Mouse (Mus musculus) naive thymus-derived CD4-positive, alpha-beta T cell, adult 2 months (primary cell): ENCODE results near the gene Prm1.
"Not testable (repeated sequence)": the region's sequence is repeated elsewhere in the genome, so short reads cannot be mapped to it uniquely, and the experiment has no call there.

Experiments used
- DNase-seq: peaks from one replicate; pipeline ENCODE4 v3.0.0-alpha.2; 2011; ENCODE audit warnings: low read depth

The Prm1 gene

DNA sequence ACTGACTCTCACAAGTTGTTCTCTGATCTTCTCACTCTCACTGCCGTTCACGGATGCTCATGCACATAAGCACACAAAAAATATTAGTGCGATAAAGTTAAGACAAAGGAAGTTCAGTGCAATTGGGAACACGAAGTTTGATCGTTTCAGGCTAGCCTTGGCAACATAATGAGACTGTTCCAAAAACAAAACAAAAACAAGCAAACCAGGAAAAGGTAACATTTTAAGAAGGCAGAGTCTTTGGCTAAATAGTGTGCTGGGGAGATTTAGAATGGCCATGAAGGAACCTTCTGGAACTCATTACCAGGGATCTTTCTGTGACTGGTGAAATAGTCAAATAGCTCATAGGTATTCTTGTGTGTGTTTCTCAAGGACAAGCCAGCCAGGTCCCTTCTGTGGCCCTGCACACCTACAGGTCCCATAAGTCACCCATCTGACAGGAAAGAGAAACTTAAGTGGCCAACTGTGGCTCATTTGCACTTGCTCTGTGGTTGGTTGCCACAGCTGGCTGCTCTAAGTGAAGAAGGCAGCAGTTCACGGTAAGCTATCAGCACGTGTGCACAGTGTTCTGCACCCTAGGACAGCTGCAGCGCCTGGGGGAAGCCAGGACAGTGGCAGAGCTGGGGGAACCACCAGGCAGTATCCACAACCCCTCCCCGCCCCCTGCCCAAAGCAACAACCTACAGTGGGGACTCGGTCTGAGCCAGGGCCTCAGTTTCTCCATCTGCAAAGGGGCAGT lies at the start of gene Prm1:
Prm1 (minus strand) TSS at position 51 of the 739 bp plus-strand sequence.
- no peak for DNase-seq

DNA sequence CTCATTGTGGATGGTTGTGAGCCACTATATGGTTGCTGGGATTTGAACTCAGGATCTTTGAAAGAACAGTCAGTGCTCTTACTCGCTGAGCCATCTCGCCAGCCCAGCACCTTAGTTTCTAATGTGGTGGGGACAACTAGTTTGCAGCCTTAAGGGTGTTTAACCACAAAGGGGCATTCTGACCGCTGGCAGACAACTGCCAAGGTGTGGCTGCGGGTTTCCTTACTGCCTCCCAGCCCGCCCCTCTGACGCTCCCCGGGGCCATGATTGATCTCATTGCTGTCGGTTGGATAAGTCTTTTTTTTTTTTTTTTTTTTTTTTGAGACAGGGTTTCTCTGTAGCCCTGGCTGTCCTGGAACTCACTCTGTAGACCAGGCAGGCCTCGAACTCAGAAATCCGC lies 46.6 kb upstream of the Prm1 start:
- not testable (repeated sequence) for DNase-seq

DNA sequence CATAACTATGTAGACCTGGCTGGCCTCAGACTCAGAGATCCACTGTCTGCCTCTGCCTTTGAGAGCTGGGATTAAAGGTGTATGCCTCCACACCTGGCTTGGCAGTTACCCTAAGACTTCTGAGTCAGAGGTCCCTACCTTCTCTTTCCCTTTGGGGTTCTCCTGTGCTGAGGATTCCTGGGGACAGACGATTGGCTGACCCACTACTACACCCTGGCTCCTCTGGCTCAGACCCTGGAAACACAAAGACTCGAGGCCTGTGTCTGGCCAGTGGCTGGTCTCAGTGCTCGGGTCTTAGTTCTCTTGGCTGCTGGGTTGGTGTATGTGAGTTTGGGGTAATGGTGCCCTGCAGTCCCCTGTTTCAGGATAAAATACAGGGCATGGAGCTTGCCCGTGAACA lies 45.3 kb upstream of the Prm1 start:
- DNase-seq: no peak

DNA sequence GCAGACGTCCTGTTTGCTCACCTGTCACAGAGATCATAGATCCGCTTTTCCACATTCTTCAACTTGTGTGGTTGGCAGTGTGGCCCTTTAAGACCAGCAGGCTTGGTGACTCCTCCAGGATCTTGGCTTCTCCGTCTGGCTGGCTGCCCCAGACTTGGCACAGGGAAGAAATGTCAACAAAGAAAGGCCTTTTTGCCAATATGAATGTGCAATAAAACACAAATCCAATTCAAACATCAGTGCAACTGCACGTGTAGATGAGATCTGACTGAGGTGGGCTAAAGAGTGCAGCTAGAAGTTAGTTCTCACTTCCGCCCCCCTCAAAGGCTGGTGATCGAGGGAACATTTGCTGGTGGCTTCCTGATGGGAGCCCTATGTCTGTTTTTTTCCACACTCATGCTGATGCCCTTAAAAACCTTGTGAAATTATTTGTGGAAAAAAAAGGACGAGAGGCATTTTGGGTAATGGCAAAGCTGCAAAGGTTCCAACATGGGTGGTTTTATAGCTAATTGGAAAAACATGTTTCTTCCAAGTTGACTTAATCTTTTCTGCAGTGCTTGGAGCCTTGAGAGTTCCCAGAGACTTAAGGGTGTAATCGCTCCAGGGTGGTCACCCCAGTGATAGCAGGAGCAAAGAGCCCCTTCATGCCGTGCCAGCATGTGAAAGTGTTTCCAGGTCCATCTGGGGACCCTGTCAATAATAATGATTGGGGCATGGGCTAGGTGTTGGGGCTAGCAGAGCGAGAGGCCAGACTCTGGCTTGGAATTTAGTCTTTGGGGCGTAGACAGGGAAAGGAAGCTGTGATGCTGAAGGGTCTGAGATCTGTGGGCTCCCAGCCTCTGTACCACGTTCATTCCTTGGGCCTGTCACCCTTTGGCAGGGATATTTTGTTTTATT lies 44.6 kb upstream of the Prm1 start:
- no peak for DNase-seq

DNA sequence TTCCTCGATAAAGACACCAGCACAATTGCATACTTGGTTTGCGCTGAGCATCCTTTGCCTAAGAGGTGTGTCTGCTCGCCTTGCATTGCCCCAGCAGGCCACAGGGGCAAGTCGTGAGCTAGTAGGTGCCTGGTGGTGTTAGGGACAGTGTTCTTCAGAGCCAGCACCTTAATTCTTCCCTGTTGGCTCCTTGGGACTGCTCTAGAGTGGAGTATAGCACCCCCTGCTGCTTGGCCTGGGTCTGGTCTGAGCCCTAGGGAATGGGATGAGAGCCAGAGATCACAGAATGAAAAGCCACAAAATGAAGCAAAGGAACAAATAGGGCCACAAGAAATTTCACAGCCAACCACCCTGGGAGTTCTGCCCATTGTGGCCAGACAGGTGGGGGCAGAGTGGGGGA lies 40.9 kb upstream of the Prm1 start:
- DNase-seq: peak; percentile 79

DNA sequence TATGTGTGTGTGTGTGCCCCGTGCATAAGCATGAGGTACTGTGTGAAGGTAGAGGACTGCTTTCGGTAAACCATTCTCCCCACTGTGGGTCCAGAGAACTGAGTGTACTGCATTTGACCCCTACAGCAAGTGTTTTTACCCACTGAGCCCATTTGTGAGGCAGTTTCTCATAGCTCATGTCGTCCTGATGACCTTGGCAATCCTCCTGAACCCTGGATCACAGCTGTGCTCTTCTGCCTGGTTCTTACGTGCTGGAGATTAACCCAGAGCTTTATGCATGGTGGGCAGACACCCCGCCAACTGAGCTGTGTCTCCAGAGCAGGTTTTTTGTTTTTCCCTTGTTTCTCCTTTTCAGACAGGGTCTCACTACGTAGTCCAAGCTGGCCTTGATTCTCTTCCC lies 40.3 kb upstream of the Prm1 start:
- DNase-seq: no peak

DNA sequence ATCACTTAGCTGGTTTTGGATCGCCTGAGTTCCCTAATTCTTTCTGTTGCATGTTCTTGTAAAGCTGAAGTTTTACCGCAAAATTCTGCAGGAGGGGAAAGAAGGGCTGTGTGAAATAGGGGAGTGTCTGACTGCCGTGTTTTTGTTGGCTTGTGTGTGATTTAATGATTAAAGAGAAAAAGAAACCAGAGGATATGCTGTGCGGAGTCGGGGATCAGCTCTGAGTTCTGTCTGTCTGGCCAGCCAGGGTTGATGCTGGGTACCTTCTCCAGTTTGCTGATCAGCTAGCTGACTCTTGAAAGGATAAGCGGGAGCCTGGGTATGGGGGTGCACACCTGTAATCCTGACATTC lies 38.7 kb upstream of the Prm1 start:
- no peak for DNase-seq

DNA sequence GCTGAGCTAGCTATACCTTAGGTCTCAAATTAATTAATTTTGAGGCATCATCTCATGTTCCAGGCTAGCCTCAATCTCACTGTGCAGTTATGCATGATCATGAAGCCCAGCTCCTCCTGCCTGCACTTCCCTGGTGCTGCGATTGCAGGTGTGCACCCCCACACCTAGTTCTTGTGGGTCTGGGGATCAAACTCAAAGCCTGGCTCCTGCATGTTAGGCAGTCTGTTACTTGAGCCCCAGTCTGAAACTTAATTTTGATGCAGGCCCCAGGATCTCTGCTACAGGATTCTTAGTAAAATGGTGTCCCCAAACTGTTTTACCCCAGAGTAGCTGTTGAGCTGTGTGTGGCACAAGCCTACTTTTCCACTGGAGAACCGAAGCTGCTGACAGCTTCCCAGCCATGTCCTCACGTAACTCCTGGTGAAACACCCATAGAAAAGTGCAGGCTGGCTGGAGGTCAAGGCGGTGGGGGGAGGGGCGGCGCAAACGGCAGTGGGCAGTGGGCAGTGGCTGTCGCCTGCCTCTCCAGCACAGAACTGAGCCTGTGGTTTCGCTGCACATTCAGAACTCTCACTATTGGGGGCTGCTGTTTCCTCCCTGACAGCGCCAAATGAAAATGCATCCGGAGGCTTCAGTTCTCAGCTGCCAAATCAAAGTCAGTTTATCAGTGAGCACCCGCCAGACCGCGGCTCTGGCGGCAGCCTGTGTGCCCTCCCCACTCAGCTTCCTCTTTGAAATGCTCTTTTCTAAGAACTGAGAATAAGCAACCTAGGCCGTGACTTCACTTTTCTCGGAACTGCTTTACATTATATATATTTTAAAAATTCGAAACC lies 38.1 kb upstream of the Prm1 start:
- DNase-seq: peak; percentile 84

DNA sequence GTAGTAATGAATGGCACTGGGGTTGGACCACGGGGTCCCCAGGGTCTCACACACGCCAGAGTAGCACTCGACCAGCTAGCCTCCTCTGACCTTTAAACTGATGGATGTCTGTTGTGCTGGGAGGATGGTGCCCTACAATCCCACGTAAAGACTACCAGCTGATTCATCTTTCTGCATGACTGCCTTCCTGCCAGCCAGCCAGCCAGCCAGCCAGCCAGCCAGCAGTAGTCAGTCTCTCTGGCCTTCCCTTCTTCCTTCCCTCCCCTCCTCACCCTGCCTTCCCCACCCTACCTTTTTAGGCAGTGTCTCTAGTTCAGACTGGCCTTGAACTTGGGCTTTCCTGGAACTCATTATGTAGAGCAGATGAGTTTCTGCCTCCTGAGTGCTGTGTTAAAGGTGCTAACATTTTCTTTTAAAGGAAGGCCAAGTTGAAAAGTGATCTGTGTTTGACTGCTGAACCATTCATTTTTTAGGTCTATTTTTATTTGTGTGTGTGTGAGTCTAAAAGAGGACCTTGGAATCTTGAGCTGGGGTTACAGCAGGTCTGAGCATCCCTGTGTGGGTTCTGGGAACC lies 36.7 kb upstream of the Prm1 start:
- DNase-seq: peak; percentile 25

DNA sequence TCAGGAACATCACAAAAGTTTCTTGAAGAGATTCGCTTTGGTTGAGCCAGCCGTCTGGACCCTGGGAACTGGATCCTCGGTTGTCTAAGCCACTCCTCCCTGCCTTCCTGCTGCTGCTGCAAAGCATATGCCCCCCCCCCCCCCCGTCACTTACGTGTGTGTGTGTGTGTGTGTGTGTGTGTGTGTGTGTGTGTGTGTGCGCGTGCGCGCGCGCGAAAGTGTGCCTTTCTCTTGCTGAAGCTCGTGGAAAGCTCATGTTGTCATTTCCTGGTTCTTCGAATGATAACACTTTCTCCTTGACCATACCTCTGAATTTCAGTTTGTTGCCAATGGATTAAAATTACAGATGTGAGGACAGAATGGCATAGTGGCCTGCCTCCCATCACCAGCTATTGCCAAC lies 34.4 kb upstream of the Prm1 start:
- DNase-seq: peak; percentile 67

DNA sequence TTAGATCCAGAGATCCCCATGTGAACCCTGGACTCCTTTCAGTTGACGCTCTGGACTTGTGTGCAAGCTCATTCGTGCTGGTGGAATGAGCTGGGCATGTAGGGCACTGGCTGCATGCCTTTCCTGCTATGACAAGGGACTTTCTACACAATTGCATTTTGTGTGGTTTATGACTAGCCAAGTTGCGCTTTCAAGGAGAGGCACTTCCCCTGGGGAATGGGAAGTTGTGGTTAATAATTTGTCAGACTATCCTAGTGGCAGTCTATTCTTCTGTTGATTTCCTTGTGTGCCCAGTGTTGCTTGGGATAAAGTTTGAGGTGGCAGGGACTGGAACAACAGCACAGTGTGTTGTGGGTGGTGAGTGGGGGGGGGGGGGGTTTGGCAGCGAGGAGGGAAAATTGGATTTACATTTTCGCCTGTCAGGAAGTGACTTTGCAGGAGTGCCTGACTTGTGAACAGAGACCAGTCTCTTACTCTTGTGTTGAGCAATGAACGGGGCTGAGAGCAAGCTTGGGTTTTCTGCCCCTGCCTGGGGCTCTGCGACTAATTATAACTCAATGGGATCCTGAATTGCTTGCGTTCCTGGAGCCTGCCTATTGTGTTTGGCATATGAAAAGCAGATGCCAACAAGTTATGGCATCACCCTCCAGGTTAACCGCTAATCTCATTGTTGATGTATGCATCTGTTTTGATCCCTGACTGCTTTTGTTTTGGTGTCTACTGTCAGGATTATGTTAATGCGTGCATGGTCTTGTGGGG lies 33.0 kb upstream of the Prm1 start:
- DNase-seq: peak; percentile 21

DNA sequence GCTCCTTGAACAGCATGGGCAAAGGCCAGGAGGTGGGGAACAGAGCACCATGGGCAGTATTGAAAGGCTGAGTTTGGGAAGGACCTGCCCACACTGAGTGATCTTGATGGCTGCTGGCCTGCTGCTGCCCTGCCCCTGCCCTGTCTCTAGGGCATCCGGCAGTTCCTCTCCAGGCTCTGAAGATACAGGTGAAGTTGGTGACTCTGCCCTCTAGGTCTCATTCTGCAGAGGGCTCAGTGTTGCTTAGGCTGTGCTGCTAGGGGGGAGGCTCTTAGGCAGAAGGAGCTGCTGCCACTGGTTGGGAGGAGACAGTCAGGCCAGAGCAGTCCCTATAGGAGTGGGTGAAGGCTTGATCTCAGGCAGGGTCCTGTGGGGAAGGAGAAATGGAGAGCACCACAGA lies 32.3 kb upstream of the Prm1 start:
- peak; percentile 43 for DNase-seq

DNA sequence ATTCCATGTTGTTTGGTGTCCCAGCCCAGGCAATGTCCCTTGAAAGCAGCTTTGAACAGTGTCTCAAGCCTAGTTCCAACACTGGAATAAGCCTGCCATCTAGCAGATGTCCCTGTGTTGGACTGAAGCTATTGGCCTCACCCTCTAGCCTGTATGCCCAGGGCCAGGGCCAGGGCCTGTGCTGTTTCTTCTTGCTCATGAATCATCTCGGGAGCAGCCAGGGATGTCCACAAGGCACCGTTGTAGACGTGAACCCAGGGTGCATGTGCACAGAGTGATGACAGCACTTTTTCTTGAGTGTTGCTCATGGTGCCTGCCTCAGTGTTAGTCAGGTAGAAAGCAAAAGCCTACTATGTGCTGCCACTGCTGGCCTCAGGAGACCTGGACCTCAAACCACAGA lies 31.6 kb upstream of the Prm1 start:
- DNase-seq: no peak

DNA sequence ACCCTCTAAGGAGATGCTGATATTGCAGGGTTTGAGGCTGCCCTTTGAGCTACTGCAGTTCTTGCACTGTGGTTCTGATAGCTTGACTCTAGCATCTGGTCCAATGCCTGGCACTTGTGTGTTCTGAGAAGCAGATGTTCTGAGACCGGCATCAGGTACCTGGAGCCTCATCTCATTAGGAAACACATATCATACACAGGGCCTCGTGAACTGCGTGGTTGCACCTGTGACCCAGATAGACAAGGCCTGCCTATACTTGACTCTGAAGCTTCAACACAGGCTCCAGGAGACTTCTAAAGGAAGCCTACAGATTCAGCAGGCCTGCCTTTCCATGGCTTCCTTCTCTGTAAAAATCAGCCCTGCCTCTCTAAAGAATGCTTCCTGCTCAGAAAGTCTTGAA lies 30.7 kb upstream of the Prm1 start:
- no peak for DNase-seq

DNA sequence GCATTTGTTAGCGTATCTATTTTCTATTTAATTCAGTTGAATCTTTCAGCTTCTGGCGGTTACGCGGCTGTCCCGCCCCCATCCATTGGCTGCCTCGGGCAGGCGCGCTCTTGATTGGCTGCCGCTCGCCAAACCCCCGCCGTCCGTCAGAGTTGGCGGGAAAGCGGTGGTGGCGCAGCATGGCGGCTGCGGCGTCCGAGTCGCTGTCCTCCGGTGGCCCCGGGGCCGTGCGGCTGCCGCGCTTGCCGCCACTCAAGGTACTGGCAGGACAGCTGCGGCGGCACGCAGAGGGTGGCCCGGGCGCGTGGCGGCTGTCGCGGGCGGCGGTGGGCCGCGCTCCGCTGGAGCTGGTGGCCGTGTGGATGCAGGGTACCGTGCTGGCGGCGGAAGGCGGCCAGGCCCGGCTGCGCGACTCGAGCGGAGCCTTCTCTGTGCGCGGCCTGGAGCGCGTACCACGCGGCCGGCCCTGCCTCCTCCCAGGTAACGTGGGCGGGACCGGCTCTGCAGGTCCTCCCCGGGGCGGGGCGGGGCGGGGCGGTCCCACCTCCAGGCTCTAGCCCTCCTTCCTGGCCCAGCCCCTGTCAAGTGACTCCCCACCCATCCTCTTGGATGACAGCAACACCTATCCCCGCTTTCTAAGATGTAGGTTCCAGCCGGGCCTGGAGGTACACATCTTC lies 29.4 kb upstream of the Prm1 start, which contains the start of gene Rmi2:
Rmi2 (plus strand) TSS at position 149 of the 677 bp plus-strand sequence.
- peak; percentile 88 for DNase-seq

DNA sequence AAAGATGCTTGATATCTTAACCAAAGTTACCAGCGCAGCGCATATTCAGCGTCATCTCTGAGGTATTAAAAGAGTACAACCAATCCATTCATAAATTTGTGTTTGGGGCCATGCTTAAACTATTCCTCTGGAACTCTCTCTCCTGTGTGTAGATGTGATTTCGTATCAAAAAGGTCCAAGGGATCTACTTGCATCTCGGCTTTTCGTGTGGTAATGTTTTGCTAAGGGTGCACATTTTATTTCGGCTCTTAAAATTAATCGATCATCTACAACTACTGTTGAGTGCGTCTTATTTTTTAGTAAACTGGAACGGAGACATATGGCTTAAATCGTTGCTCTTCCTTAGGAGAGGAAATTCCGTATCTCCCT lies 28.9 kb upstream of the Prm1 start:
- no peak for DNase-seq

DNA sequence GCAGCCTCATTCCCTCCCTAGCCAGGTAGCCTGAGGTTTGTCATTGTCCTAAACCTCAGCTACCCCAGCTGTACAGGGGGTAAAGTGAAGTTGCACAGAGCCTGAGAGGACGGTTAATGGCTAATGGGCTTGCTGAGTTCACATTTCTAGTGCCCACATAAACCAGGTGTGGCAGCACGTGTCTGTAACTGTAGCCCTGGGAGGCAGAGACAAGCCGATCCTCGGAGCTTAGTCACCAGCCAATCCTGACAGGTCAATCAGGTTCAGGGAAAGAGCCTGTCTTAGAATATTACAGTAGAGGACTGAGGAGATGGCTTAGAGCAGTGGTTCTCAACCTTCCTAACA lies 22.8 kb upstream of the Prm1 start:
- no peak for DNase-seq

DNA sequence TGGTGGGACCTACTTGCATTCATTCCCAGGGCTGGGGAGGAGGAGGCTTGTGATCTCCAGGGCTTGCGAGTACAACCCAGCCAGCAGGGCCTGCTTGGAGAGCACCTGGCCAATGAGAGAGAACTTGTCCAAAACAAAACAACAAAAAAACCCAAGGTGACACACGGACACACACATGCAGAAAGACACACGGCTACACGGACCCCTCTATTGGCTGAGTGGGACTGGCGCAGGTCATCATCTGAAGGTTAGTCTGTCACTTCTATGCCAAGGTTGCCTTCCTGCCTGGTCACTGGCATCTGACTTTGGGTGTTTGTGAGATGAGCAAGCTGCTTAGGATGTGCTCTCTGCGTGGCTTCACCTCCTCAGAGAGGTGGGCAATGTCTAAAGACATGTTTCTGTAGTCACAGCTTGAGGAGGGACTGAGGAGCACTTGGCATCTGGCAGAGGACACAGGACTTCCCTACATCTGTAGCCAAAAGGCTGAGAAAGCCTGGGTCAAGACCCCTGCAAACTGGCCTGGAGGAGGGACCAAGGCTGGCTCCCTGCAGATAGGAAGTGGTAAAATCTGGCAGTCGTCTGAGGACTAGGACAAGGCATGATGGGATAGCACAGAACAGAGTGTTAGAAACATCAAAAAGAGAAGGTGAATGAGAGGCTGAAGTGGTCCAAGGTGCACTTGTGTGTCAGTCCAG lies 22.3 kb upstream of the Prm1 start:
- DNase-seq: no peak

DNA sequence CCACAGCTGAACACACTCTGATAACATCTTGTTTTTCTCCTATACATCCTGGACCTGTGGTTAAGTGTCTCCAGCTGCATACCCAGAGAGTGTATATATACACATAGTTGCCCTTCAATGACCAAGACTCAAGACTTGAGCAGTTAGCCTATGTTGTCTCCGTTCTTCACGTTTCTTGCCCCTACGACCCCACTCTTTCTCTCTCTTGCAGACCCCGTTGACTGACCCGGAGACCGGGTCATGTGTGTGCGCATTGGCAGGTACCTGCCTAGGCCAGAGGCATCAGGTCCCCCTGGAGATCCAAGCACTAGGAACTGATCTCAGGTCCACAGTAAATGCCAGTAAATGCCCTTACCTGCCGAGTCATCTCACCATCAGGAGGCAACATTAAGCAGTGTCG lies 21.6 kb upstream of the Prm1 start:
- DNase-seq: no peak

DNA sequence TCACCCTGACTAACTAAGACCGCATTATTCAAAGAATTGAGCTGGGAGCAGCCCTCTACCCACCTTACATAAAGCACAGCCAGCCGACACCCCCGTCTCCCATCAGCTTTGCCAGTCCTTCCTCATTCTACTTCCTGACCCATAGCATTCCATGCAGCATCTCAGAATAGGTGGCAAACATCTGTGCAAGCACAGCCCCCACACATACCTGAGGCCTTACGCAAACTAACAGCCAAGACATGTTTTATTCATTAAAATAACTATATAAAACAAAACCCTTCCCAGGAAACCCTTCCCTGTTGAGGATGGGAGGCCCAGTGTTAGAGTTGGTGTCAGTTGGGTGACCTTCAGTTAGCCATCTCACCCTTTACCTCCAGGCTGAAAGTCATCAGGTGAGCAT lies 20.2 kb upstream of the Prm1 start:
- DNase-seq: no peak
